Mouse (Mus musculus) limb, embryonic 14.5 days (tissue): ENCODE measurements at regions not wholly inside any gene's neighbourhood (a gene's known extent, or its start where the extent isn't known, plus 50 kb on each side); places are given as distances from the start of the nearest gene placed in this dataset.

Experiments used
- ATAC-seq: fragments of 200-750 bp; cut with Nextera tagmentation; 2 replicates; pipeline ENCODE4 v1.8.0; 2017; ENCODE audit warnings: low read depth, moderate number of reproducible peaks, moderate TSS enrichment; ENCODE audit not compliant: low FRiP score
- DNase-seq: peaks from one replicate; pipeline ENCODE4 v3.0.0-alpha.2; 2015; ENCODE audit warnings: low spot score
- H3K27ac ChIP-seq: fragments of 300-500 bp; sonication (generic); replicated peaks from 2 replicates; pipeline ENCODE4 v1.5.1; 2014; ENCODE audit warnings: low read depth, mild to moderate bottlenecking, low read length, moderate library complexity, mixed read lengths
- H3K27me3 ChIP-seq: fragments of 300-500 bp; sonication (generic); 2 replicates; pipeline ENCODE4 v1.6.1; 2014; ENCODE audit warnings: low read length, mixed read lengths; ENCODE audit not compliant: control insufficient read depth, insufficient read depth
- H3K36me3 ChIP-seq: fragments of 300-500 bp; sonication (generic); 2 replicates; pipeline ENCODE4 v1.6.1; 2014; ENCODE audit warnings: mild to moderate bottlenecking, low read length, moderate library complexity, mixed read lengths; ENCODE audit not compliant: control insufficient read depth, insufficient read depth
- H3K4me1 ChIP-seq: fragments of 300-500 bp; sonication (generic); 2 replicates; pipeline ENCODE4 v1.6.1; 2014; ENCODE audit warnings: antibody characterized with exemption, low read length, mixed read lengths; ENCODE audit not compliant: control insufficient read depth, insufficient read depth
- H3K4me2 ChIP-seq: fragments of 300-500 bp; sonication (generic); replicated peaks from 2 replicates; pipeline ENCODE4 v1.6.1; 2014; ENCODE audit warnings: low read depth, mild to moderate bottlenecking, low read length, moderate library complexity; ENCODE audit not compliant: severe bottlenecking
- H3K4me3 ChIP-seq: fragments of 300-500 bp; sonication (generic); replicated peaks from 2 replicates; pipeline ENCODE4 v1.5.1; 2014; ENCODE audit warnings: low read length
- H3K9ac ChIP-seq: fragments of 300-500 bp; sonication (generic); 2 replicates; pipeline ENCODE4 v1.6.1; 2014; ENCODE audit warnings: mild to moderate bottlenecking, low read depth, low read length, moderate library complexity; ENCODE audit not compliant: severe bottlenecking
- H3K9me3 ChIP-seq: fragments of 300-500 bp; sonication (generic); 2 replicates; pipeline ENCODE4 v1.6.1; 2016; ENCODE audit warnings: low read length; ENCODE audit not compliant: control insufficient read depth
- POLR2A ChIP-seq: fragments of 200-500 bp; IDR thresholded peaks from 2 replicates; pipeline ENCODE4 v1.8.0; 2012; ENCODE audit warnings: inconsistent platforms, mild to moderate bottlenecking, moderate library complexity, borderline replicate concordance; ENCODE audit not compliant: insufficient read depth, insufficient read length; ENCODE audit errors: extremely low read depth
- WGBS: fragments of 180-500 bp; shearing (Covaris S2); extraction: QIAGEN DNeasy Blood & Tissue Kit; methylation state at CpG from one replicate; pipeline ENCODE4 v1.1.7; 2014; 5-methylcytosine and 5-hydroxymethylcytosine counted together

GRCm38 (mm10) chrX:12432289-12432688, 155.3 kb upstream of the Atp6ap2 start:
- no peaks in the 10 kb centered on the region for H3K27me3 ChIP-seq
- H3K4me2 ChIP-seq: no peak overlapping the region
- no peak overlapping the region for H3K27ac ChIP-seq
- 97% methylated on average over 2 of the region's 2 CpGs for WGBS
- DNase-seq (no peak), ATAC-seq (no peak)
- H3K9me3 ChIP-seq: no peaks in the 10 kb centered on the region
- no peak for TF ChIP-seq POLR2A
- H3K4me1 ChIP-seq: no peaks in the 10 kb centered on the region; the same call in 1 of the 2 replicates
- H3K36me3 ChIP-seq: no peaks in the 10 kb centered on the region
- H3K4me3 ChIP-seq: no peak overlapping the region
- H3K9ac ChIP-seq: no peak overlapping the region

GRCm38 (mm10) chrX:12435656-12436055, 151.9 kb upstream of the Atp6ap2 start:
- Histone ChIP-seq H3K4me2 (no peak overlapping the region), H3K9ac (no peak overlapping the region), H3K27me3 (no peaks in the 10 kb centered on the region), H3K27ac (no peak overlapping the region), H3K4me1 (no peaks in the 10 kb centered on the region; the same call in 1 of the 2 replicates), H3K9me3 (no peaks in the 10 kb centered on the region), H3K4me3 (no peak overlapping the region), H3K36me3 (no peaks in the 10 kb centered on the region)
- WGBS: 72% methylated on average over 8 of the region's 8 CpGs
- DNase-seq (no peak), ATAC-seq (no peak)
- TF ChIP-seq POLR2A: no peak

DNA sequence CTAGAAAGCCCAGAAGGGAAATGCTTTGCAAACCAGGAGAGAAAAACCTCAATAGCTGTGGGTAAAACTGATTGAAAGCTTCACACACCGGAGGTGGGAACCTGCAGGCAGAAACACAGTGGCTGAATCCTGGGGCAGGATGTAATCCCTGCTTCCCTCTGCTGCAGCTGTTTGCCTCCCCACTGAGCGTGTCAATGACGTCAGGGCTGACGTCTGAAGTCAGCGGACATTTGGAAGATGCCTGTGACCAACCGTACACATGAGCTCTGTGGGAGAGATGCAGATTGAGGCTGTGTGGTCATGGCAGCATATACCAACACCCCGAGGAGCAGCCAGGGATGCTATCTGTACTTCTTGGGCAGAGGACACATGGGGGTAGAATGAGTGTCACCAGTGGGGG, 151.5 kb upstream of the Atp6ap2 start:
- ATAC-seq (no peak), DNase-seq (no peak)
- H3K27ac ChIP-seq: no peak overlapping the region
- H3K9ac ChIP-seq: no peak overlapping the region
- no peaks in the 10 kb centered on the region for H3K9me3 ChIP-seq
- no peaks in the 10 kb centered on the region for H3K36me3 ChIP-seq
- H3K4me2 ChIP-seq: no peak overlapping the region
- H3K27me3 ChIP-seq: no peaks in the 10 kb centered on the region
- WGBS: 40% methylated on average over 7 of the region's 7 CpGs
- no peak overlapping the region for H3K4me3 ChIP-seq
- no peaks in the 10 kb centered on the region; the same call in 1 of the 2 replicates for H3K4me1 ChIP-seq
- no peak for TF ChIP-seq POLR2A

DNA sequence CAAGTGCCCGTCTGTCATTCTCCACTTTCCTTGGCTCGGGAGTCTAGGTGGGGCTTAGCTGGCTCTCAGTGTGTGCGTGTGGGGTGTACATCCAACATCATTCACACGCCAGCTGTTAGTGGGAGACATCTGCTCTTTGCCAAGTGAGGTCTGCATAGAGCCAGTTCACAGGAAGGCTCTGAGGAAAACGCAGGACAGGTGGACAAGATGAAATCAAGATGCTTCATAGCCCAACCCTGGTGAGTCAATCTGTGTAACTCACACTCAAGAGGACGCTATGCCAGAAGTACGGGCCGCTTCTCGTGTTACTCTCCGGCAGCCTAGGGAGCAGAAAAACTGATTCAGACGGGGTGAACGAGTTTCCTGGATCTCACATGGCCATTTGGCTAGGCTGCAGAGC, 148.2 kb upstream of the Atp6ap2 start:
- WGBS: 59% methylated on average over 12 of the region's 12 CpGs
- peak; percentile 12 for DNase-seq
- no peak for TF ChIP-seq POLR2A
- H3K4me1 ChIP-seq: no peaks in the 10 kb centered on the region; the same call in 1 of the 2 replicates
- no peak overlapping the region for H3K4me2 ChIP-seq
- H3K27ac ChIP-seq: no peak overlapping the region
- H3K9me3 ChIP-seq: no peaks in the 10 kb centered on the region
- no peak overlapping the region for H3K4me3 ChIP-seq
- no peak overlapping the region for H3K9ac ChIP-seq
- no peaks in the 10 kb centered on the region for H3K36me3 ChIP-seq
- H3K27me3 ChIP-seq: no peaks in the 10 kb centered on the region; the same call in 1 of the 2 replicates
- peak; percentile 70 for ATAC-seq

GRCm38 (mm10) chrX:12443794-12444193, 143.8 kb upstream of the Atp6ap2 start:
- Histone ChIP-seq H3K4me3 (no peak overlapping the region), H3K36me3 (no peaks in the 10 kb centered on the region), H3K4me2 (no peak overlapping the region), H3K9me3 (no peaks in the 10 kb centered on the region), H3K27ac (no peak overlapping the region), H3K9ac (no peak overlapping the region), H3K27me3 (no peaks in the 10 kb centered on the region; the same call in 1 of the 2 replicates), H3K4me1 (no peaks in the 10 kb centered on the region)
- 70% methylated on average over 5 of the region's 5 CpGs for WGBS
- TF ChIP-seq POLR2A: no peak
- ATAC-seq (no peak), DNase-seq (no peak)

DNA sequence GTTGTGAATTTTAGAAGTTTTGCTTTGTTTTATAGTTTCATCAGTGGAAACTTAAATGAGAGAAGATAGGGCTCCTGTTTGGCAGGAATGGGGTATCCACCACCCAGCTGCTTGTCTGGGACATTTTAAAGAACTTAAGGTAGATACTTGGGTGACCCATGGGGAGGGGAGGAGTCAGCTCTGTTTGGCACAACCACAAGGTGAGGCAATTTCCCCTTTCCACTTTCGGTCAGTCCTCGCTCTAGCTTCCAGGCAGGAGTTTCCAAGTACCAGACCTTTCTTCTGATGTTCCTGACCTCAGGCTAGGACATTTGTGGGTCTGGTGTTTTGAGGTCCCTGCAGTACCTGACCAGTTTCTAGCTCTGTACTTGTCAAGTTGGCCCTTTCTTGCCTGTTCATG, 142.5 kb upstream of the Atp6ap2 start:
- H3K9me3 ChIP-seq: no peaks in the 10 kb centered on the region
- H3K4me1 ChIP-seq: no peaks in the 10 kb centered on the region
- no peak overlapping the region for H3K9ac ChIP-seq
- H3K27me3 ChIP-seq: no peaks in the 10 kb centered on the region; the same call in 1 of the 2 replicates
- 70% methylated on average over 2 of the region's 2 CpGs for WGBS
- DNase-seq: no peak
- H3K4me3 ChIP-seq: no peak overlapping the region
- no peak overlapping the region for H3K27ac ChIP-seq
- H3K4me2 ChIP-seq: no peak overlapping the region
- no peak for ATAC-seq
- no peak for TF ChIP-seq POLR2A
- H3K36me3 ChIP-seq: no peaks in the 10 kb centered on the region
